Mouse (Mus musculus): Measurements from ENCODE around the gene Micu1. TPM values are rescaled to one million over a fixed set of nuclear protein-coding genes. Genes with fewer than 3 reads are reported as not detected.

The Micu1 gene
- 42.1 TPM for polyA plus RNA-seq (2015; fragmentation: Illumina TruSeq; extraction: RNeasy Lipid Tissue Mini Kit (QIAGEN cat#74804); ENCODE audit: insufficient read depth, low replicate concordance)

GRCm38 (mm10) chr10:59702207-59703032 lies at the start of gene Micu1:
Micu1 (plus strand) TSS chr10:59702477.

GRCm38 (mm10) chr10:59879255-59880028 lies 177.2 kb downstream of the Micu1 start, which contains the start of gene Dnajb12:
Dnajb12 (plus strand) TSS chr10:59879556.

Other genes starting within 250 kb of the Micu1 start
- gene Gm10322, start 86.4 kb upstream of the Micu1 start, polyA plus RNA-seq (2015; fragmentation: Illumina TruSeq; extraction: RNeasy Lipid Tissue Mini Kit (QIAGEN cat#74804); ENCODE audit: insufficient read depth, low replicate concordance): not detected
- gene Mcu, start 85.8 kb upstream of the Micu1 start, polyA plus RNA-seq (2015; fragmentation: Illumina TruSeq; extraction: RNeasy Lipid Tissue Mini Kit (QIAGEN cat#74804); ENCODE audit: insufficient read depth, low replicate concordance): 15.2 TPM
- gene Dnajb12, start 177.1 kb downstream of the Micu1 start, polyA plus RNA-seq (2015; fragmentation: Illumina TruSeq; extraction: RNeasy Lipid Tissue Mini Kit (QIAGEN cat#74804); ENCODE audit: insufficient read depth, low replicate concordance): 13.1 TPM
- gene Ddit4, start 249.4 kb downstream of the Micu1 start, polyA plus RNA-seq (2015; fragmentation: Illumina TruSeq; extraction: RNeasy Lipid Tissue Mini Kit (QIAGEN cat#74804); ENCODE audit: insufficient read depth, low replicate concordance): 110 TPM